Mouse (Mus musculus) adrenal gland, postnatal 14 days (tissue): ENCODE measurements around the gene Mup11. TPM values are rescaled to one million over a fixed set of nuclear protein-coding genes. Genes with fewer than 3 reads are reported as not detected.
"Not testable (repeated sequence)": the region's sequence is repeated elsewhere in the genome, so short reads cannot be mapped to it uniquely, and the experiment has no call there.

Source experiments
- DNase-seq: peaks from one replicate; pipeline ENCODE4 v3.0.0; 2021; ENCODE audit warnings: mixed read lengths
- long read RNA-seq, 2 experiments: library from polyadenylated mRNA; stranded (forward); transcript quantifications; one replicate each; pipeline ENCODE4 v2.0.0; 2021
- total RNA-seq: library from RNA; stranded (reverse); gene quantifications from 2 replicates; pipeline ENCODE4 v1.2.3, GENCODE M21; 2021

Mup11 gene
- total RNA-seq, result not detected in 2 replicates
- long read RNA-seq, experiment 1, result 0 reads
- long read RNA-seq, experiment 2, result 0 reads

GRCm38 (mm10) chr4:60662311-60662710 lies at the start of gene Mup11:
Gene Mup11 (minus strand): TSS chr4:60662411.
- not testable (repeated sequence) for DNase-seq

Other genes with a start within 250 kb of the Mup11 start
- gene Mup9, start 240.5 kb downstream of the Mup11 start, total RNA-seq, result not detected in 2 replicates
- not detected in 2 replicates for gene Mup1, start 160.5 kb downstream of the Mup11 start, total RNA-seq
- not detected in 2 replicates for gene Mup10, start 80.2 kb downstream of the Mup11 start, total RNA-seq
- gene Mup12, start 78.9 kb upstream of the Mup11 start, total RNA-seq, result not detected in 2 replicates
- gene Mup22, start 159.1 kb upstream of the Mup11 start, total RNA-seq, result not detected in 2 replicates